Mouse (Mus musculus) adrenal gland, adult 8-10 months (tissue): ENCODE results near the gene BC034090. TPM values are rescaled to one million over a fixed set of nuclear protein-coding genes. Genes with fewer than 3 reads are reported as not detected.

Source experiments
- DNase-seq: peaks from one replicate; pipeline ENCODE4 v3.0.0; 2022
- total RNA-seq, 4 experiments: library from RNA; stranded (reverse); gene quantifications; 2 replicates each; pipeline ENCODE4 v1.2.4; 2022

Gene BC034090
- total RNA-seq, 4 experiments from 2014 or later, result 28.2 to 60.1 (median 36.1) TPM

GRCm38 (mm10) chr1:155215066-155215764, 29.0 kb downstream of the BC034090 start:
- peak; percentile 9 for DNase-seq

DNA sequence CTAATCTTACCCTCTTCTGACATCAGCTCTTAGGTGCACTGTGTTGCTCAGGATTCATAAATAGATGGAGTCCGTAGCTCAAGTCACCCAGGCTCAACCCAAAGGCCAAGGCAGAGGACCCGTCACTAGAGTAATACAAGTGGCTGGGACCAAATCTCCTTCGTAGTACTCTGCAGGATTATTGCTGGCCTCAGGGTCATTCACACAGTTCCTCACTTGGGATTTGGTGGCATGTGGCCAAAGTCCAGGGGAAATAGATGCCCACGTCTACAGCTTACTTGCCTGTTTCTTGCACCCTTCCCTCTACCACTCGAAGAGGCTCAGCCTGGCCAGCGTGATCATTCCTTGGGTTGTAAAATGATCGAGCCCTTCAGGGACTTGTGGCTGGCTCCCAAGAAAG, 30.3 kb downstream of the BC034090 start:
- DNase-seq, result peak; percentile 4

- DNase-seq, result peak; percentile 50
These were observed 31.1 kb downstream of the BC034090 start for GRCm38 (mm10) chr1:155212936-155213774.

DNA sequence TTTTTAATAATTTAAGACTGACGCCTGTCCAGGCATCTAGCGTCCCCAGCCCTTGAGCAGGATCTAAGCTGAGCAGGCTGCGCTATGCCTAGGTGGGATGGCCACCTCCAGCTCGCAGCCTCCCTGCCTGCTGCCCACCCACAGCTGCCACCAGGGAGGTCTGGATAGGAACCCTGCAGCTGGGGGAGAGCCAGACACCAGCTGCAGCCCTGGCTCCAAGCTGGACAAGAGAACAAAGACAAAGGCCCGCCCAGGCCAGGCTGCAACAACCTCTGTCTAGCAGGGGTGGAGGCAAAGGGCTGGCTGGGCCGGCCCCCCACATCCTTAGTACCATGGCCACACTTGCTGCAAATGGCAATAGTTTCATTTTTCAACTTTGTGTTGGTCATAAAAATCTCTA, 31.8 kb downstream of the BC034090 start:
- DNase-seq, result peak; percentile 16

DNA sequence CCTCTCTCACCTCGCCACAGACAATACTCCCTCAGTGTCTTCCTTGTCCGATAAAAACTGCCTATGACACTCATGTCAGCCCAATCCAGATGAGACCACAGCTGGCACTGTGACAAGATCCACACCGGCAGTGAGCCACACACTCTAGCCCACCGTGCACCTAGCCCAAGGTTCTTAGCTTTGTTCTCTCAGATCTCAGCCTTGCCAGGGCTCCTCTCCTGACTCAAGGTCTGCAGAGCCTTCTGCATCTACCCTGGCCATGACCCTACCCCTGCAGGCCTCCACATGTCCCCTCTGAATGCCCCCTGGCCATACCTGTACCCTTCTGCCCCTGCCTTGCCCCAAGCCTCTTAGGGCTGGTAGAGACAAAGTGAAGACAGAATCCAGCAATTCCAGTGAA, 32.2 kb downstream of the BC034090 start:
- DNase-seq, result peak; percentile 47

GRCm38 (mm10) chr1:155211017-155211416, 33.2 kb downstream of the BC034090 start:
- no peak for DNase-seq

GRCm38 (mm10) chr1:155210011-155210763, 34.1 kb downstream of the BC034090 start:
- peak; percentile 4 for DNase-seq

GRCm38 (mm10) chr1:155207859-155208258, 36.4 kb downstream of the BC034090 start:
- DNase-seq, result no peak

DNA sequence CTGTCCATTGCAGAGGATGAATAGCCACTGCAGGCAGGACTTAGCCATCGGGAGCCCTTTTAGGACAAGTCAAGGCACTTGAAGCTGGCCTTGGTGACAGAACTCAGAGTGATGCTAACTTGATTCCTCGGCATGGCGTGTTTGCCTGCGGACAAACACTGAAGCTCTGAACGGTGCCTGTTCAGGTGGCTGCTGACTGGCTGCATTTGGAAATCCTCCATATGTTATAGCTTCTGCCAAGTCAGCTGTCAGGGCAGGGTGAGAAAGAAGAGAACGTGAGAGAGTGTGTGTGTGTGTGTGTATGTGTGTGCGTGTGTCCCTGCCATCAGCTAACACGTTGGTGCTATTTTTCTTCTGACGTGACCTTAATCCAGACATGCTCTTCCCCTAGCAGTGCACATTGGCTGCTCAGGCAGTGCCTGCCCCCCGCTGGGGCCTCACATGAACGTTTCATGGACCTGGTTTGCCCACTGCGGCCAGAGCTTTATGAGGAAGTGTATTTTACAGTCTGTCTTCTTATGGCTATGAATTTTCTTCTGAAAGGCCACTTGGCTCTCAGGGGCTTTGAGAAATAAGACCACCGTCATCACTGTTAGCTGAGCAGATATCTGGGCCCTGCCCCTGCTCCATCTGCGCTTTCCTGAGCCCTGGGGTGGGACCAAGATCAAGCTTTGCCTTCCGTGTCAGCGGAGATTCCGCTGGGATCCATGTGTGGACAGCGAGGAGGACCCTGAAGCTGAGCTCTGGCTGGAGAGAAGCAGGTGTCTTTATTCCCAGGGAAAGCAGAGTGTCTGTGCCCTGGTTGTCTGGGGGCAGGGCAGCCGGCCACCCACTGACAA, 38.2 kb downstream of the BC034090 start:
- DNase-seq, result peak; percentile 13

GRCm38 (mm10) chr1:155205311-155205710, 38.9 kb downstream of the BC034090 start:
- DNase-seq, result no peak

- DNase-seq, result no peak
These were observed 39.6 kb downstream of the BC034090 start for GRCm38 (mm10) chr1:155204560-155205162.

DNA sequence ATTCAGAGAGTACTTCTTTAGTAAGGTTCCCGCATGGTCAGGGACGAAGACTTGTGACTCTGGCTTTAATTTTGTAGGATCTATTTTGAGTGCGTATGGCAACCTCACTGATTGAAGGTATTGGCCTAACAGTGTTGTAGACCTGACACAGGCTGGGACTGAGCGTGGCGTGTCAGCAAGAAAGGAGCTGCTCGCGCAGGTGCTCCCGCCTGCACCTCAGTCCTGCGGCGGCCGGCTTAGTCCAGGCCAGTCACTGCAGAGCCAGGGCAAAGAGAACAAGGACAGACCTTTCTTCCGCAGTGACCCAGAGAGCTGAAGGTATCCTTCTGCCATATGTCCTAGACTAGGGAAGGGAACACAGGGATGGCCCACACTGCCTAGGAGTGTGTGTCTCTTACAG, 40.3 kb downstream of the BC034090 start:
- DNase-seq, result no peak

DNA sequence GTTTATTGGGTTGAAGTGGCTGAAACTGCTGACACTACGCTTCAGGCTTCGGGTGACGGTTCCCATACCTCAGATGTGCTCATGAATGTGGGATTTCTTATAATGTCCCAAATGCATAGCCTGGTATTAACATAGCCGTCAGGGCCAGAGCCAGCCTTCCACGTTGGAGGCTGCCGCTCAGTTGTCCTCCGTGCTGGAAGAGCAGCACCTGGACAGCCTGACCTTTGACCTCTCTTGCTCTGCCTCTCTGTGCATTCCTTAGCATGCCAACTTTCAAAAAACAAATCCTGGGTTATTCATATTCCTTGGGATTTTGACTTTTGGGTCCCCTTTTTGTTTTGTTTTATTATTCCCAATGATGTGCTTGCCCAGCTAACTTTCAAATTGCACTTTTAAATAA, 41.1 kb downstream of the BC034090 start:
- no peak for DNase-seq

- DNase-seq, result no peak
These were observed 41.8 kb downstream of the BC034090 start for GRCm38 (mm10) chr1:155202472-155202871.

GRCm38 (mm10) chr1:155201914-155202313, 42.3 kb downstream of the BC034090 start:
- no peak for DNase-seq

GRCm38 (mm10) chr1:155201373-155201879, 42.8 kb downstream of the BC034090 start:
- no peak for DNase-seq

GRCm38 (mm10) chr1:155200967-155201366, 43.3 kb downstream of the BC034090 start:
- no peak for DNase-seq

DNA sequence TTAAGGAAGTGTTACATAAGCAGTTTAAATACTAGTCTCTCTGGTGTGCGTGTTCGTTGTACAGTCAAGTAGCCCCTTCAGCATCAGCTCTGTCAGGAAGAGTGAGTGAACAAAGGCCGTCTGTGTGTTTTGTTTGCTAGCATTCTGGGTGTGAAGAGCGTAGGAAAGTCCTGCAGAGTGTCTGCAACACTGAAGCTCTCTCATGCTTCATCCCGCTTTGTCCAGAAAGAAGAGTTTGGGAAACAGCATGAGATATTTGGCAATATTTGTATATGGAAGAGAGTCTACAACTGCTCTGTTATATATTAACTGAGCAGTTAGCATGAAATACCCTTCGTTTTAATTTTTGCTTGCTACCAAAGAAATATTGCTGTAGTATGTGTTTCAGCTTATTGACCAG, 44.7 kb downstream of the BC034090 start:
- DNase-seq, result no peak

DNA sequence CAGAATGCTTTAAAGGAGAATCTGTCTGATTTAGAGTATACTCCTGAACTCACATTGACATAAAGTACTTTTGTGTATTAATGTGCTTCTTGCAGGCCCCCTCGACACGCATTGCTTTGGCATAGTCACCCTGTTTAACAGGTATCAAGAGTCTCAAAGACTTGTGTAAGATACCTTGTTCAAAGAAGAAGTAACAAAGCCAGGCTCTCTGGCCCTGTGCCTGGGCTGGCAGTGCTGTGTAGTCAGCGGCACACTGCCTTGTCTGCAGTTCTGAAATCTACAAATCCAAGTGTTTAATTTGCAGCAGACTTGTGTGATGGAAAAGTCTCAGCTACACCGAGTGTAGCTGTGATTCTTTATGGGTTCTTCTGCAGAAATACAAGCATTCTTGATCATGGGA, 47.6 kb downstream of the BC034090 start:
- no peak for DNase-seq

- no peak for DNase-seq
These were observed 51.4 kb downstream of the BC034090 start for GRCm38 (mm10) chr1:155192805-155193368.

- no peak for DNase-seq
These were observed 52.6 kb downstream of the BC034090 start for GRCm38 (mm10) chr1:155191671-155192070.
